Mouse (Mus musculus) liver, postnatal 0 days (tissue): ENCODE measurements around the gene Nubp1. TPM values are rescaled to one million over a fixed set of nuclear protein-coding genes. Genes with fewer than 3 reads are reported as not detected.

Experiments
- ATAC-seq: fragments of 200-750 bp; cut with Nextera tagmentation; 2 replicates; pipeline ENCODE4 v1.8.0; 2017; ENCODE audit warnings: mild to moderate bottlenecking, moderate library complexity
- DNase-seq: peaks from one replicate; pipeline ENCODE4 v3.0.0-alpha.2; 2016
- H3K27ac ChIP-seq: fragments of 300-500 bp; sonication (generic); 2 replicates; pipeline ENCODE4 v1.5.1; 2014; ENCODE audit warnings: antibody characterized with exemption, moderate library complexity, mild to moderate bottlenecking, low read depth
- H3K27me3 ChIP-seq: fragments of 300-500 bp; sonication (generic); 2 replicates; pipeline ENCODE4 v1.6.1; 2014; ENCODE audit warnings: low read length, control low read depth, mixed read lengths; ENCODE audit not compliant: insufficient read depth
- H3K36me3 ChIP-seq: fragments of 300-500 bp; sonication (generic); replicated peaks from 2 replicates; pipeline ENCODE4 v1.6.1; 2014; ENCODE audit warnings: mild to moderate bottlenecking, control low read depth, low read length, moderate library complexity, mixed read lengths; ENCODE audit not compliant: insufficient read depth
- H3K4me1 ChIP-seq: fragments of 300-500 bp; sonication (generic); 2 replicates; pipeline ENCODE4 v1.6.1; 2014; ENCODE audit warnings: antibody characterized with exemption, mild to moderate bottlenecking, control low read depth; ENCODE audit not compliant: insufficient read depth
- H3K4me2 ChIP-seq: fragments of 300-500 bp; sonication (generic); 2 replicates; pipeline ENCODE4 v1.6.1; 2014; ENCODE audit warnings: low read depth, mild to moderate bottlenecking, low read length, moderate library complexity, mixed read lengths
- H3K4me3 ChIP-seq: fragments of 300-500 bp; sonication (generic); 2 replicates; pipeline ENCODE4 v1.5.1; 2014; ENCODE audit warnings: low read depth, low read length
- H3K9ac ChIP-seq: fragments of 300-500 bp; sonication (generic); replicated peaks from 2 replicates; pipeline ENCODE4 v1.6.1; 2014; ENCODE audit warnings: mild to moderate bottlenecking, moderate library complexity
- H3K9me3 ChIP-seq: fragments of 300-500 bp; sonication (generic); 2 replicates; pipeline ENCODE4 v1.6.1; 2016; ENCODE audit warnings: mild to moderate bottlenecking, control low read depth, low read length, mixed read lengths
- CTCF ChIP-seq: sonication (generic); IDR thresholded peaks from 2 replicates; pipeline ENCODE4 v1.5.1; 2016; ENCODE audit warnings: antibody characterized with exemption, low read depth
- EP300 ChIP-seq: IDR thresholded peaks from 2 replicates; pipeline ENCODE4 v1.6.1; 2016; ENCODE audit warnings: antibody characterized with exemption, low read depth, mild to moderate bottlenecking
- WGBS: fragments of 180-500 bp; shearing (Covaris S2); extraction: QIAGEN DNeasy Blood & Tissue Kit; methylation state at CpG from one replicate; pipeline ENCODE4 v1.1.7; 2014; ENCODE audit not compliant: insufficient replicate concordance; 5-methylcytosine and 5-hydroxymethylcytosine counted together
- polyA plus RNA-seq: library from polyadenylated mRNA; unstranded; fragments of >200 nt; fragmentation: Nextera tagmentation; extraction: Ambion mirVana; gene quantifications from 2 replicates; pipeline ENCODE4 v1.2.1, GENCODE M21; 2015

Nubp1 gene
- polyA plus RNA-seq, 1 experiment from 2014 or later: 24.3 TPM

GRCm38 (mm10) chr16:10369996-10370395 lies 41.8 kb upstream of the Nubp1 start:
- DNase-seq: no peak
- H3K4me2 ChIP-seq: no peak overlapping the region
- H3K4me1 ChIP-seq: no peaks in the 10 kb centered on the region
- no peaks in the 10 kb centered on the region for H3K9me3 ChIP-seq
- TF ChIP-seq EP300 (no peak), CTCF (no peak)
- H3K9ac ChIP-seq: no peak overlapping the region
- H3K4me3 ChIP-seq: no peak overlapping the region
- H3K36me3 ChIP-seq: no peaks in the 10 kb centered on the region
- H3K27me3 ChIP-seq: no peaks in the 10 kb centered on the region
- H3K27ac ChIP-seq: no peak overlapping the region
- no peak for ATAC-seq
- WGBS: 100% methylated on average over 1 of the region's 1 CpGs

GRCm38 (mm10) chr16:10372372-10372771 lies 39.4 kb upstream of the Nubp1 start:
- ATAC-seq (no peak), DNase-seq (no peak)
- H3K9ac ChIP-seq: no peak overlapping the region
- H3K36me3 ChIP-seq: no peaks in the 10 kb centered on the region
- H3K27ac ChIP-seq: no peak overlapping the region
- no peaks in the 10 kb centered on the region for H3K9me3 ChIP-seq
- TF ChIP-seq CTCF (no peak), EP300 (no peak)
- no peak overlapping the region for H3K4me3 ChIP-seq
- 65% methylated on average over 4 of the region's 4 CpGs for WGBS
- H3K4me1 ChIP-seq: no peaks in the 10 kb centered on the region
- no peaks in the 10 kb centered on the region for H3K27me3 ChIP-seq
- H3K4me2 ChIP-seq: no peak overlapping the region

- ATAC-seq: 0 out of 2 replicates have a peak, but pooled peaks have one; percentile 31
- Histone ChIP-seq H3K27me3 (0 out of 2 replicates have a peak, but pooled peaks cover 4% of the 10 kb centered on the region), H3K27ac (no peak overlapping the region), H3K9me3 (no peaks in the 10 kb centered on the region), H3K4me1 (no peaks in the 10 kb centered on the region), H3K9ac (no peak overlapping the region), H3K36me3 (no peaks in the 10 kb centered on the region), H3K4me2 (0 out of 2 replicates have a peak overlapping the region, but pooled peaks have one; percentile 19), H3K4me3 (no peak overlapping the region)
- no peak for DNase-seq
- TF ChIP-seq CTCF: no peak
- no peak for TF ChIP-seq EP300
- whole genome bisulfite sequencing: 34% methylated on average over 12 of the region's 13 CpGs
These were observed 37.3 kb upstream of the Nubp1 start for GRCm38 (mm10) chr16:10374254-10375011.

- Histone ChIP-seq H3K9ac (no peak overlapping the region), H3K4me1 (no peaks in the 10 kb centered on the region), H3K27ac (no peak overlapping the region), H3K36me3 (no peaks in the 10 kb centered on the region), H3K9me3 (no peaks in the 10 kb centered on the region), H3K4me2 (no peak overlapping the region), H3K27me3 (0 out of 2 replicates have a peak, but pooled peaks cover 4% of the 10 kb centered on the region), H3K4me3 (no peak overlapping the region)
- TF ChIP-seq CTCF (no peak), EP300 (no peak)
- DNase-seq: no peak
- ATAC-seq: no peak
- 31% methylated on average over 1 of the region's 1 CpGs for WGBS
These were observed 34.5 kb upstream of the Nubp1 start for GRCm38 (mm10) chr16:10377286-10377685.

- ATAC-seq (no peak), DNase-seq (no peak)
- H3K9me3 ChIP-seq: no peaks in the 10 kb centered on the region
- H3K4me2 ChIP-seq: no peak overlapping the region
- H3K27me3 ChIP-seq: 0 out of 2 replicates have a peak, but pooled peaks cover 4% of the 10 kb centered on the region
- H3K36me3 ChIP-seq: no peaks in the 10 kb centered on the region
- H3K4me1 ChIP-seq: peaks cover 9% of the 10 kb centered on the region
- TF ChIP-seq CTCF (no peak), EP300 (no peak)
- no peak overlapping the region for H3K27ac ChIP-seq
- no peak overlapping the region for H3K9ac ChIP-seq
- no peak overlapping the region for H3K4me3 ChIP-seq
- WGBS: 60% methylated on average over 2 of the region's 2 CpGs
These were observed 32.2 kb upstream of the Nubp1 start for GRCm38 (mm10) chr16:10379531-10379930.

- H3K9me3 ChIP-seq: no peaks in the 10 kb centered on the region
- TF ChIP-seq CTCF (no peak), EP300 (peak; percentile 35; the same call in 1 of the 2 replicates)
- 14% methylated on average over 8 of the region's 8 CpGs for WGBS
- H3K4me3 ChIP-seq: peak overlapping the region; percentile 22
- H3K36me3 ChIP-seq: no peaks in the 10 kb centered on the region
- no peaks in the 10 kb centered on the region for H3K27me3 ChIP-seq
- peaks cover 15% of the 10 kb centered on the region for H3K4me1 ChIP-seq
- DNase-seq: peak; percentile 76
- peak overlapping the region; percentile 70 for H3K4me2 ChIP-seq
- H3K9ac ChIP-seq: peak overlapping the region; percentile 52; the same call in 1 of the 2 replicates
- H3K27ac ChIP-seq: peak overlapping the region; percentile 62
- peak; percentile 99 for ATAC-seq
These were observed 27.7 kb upstream of the Nubp1 start for GRCm38 (mm10) chr16:10384060-10384497.
